Mouse (Mus musculus) ES-Bruce4 (cell line): ENCODE measurements at regions not wholly inside any gene's neighbourhood (a gene's known extent, or its start where the extent isn't known, plus 50 kb on each side); places are given as distances from the start of the nearest gene placed in this dataset.

Experiments used
- H3K27ac ChIP-seq: 2 replicates; pipeline ENCODE4 v1.5.1; 2012; ENCODE audit warnings: low read length, inconsistent platforms; ENCODE audit not compliant: insufficient read depth
- H3K27me3 ChIP-seq: 2 replicates; pipeline ENCODE4 v1.6.1; 2012; ENCODE audit warnings: mild to moderate bottlenecking, low read length, inconsistent platforms; ENCODE audit not compliant: control insufficient read depth, poor library complexity, insufficient read depth, severe bottlenecking
- H3K36me3 ChIP-seq: 2 replicates; pipeline ENCODE4 v1.6.1; 2012; ENCODE audit warnings: inconsistent platforms, mild to moderate bottlenecking, low read length, moderate library complexity; ENCODE audit not compliant: control insufficient read depth, poor library complexity, insufficient read depth, severe bottlenecking
- H3K4me1 ChIP-seq: one replicate; pipeline ENCODE4 v1.8.1; 2011; ENCODE audit warnings: low read length; ENCODE audit not compliant: control insufficient read depth, insufficient read depth
- H3K4me3 ChIP-seq: 2 replicates; pipeline ENCODE4 v1.5.1; 2011; ENCODE audit warnings: low read depth, mild to moderate bottlenecking, low read length
- H3K9ac ChIP-seq: 2 replicates; pipeline ENCODE4 v1.6.1; 2012; ENCODE audit warnings: low read depth, mild to moderate bottlenecking, inconsistent platforms; ENCODE audit not compliant: poor library complexity, severe bottlenecking
- H3K9me3 ChIP-seq: replicated peaks from 2 replicates; pipeline ENCODE4 v1.6.1; 2012; ENCODE audit warnings: mild to moderate bottlenecking, low read length, inconsistent platforms; ENCODE audit not compliant: control insufficient read depth, poor library complexity, insufficient read depth, severe bottlenecking
- CTCF ChIP-seq: IDR thresholded peaks from one replicate; pipeline ENCODE4 v1.8.1; 2011; ENCODE audit warnings: low read depth, low read length
- EP300 ChIP-seq: IDR thresholded peaks from 2 replicates; pipeline ENCODE4 v1.6.1; 2011; ENCODE audit warnings: low read depth, low read length; ENCODE audit not compliant: insufficient read depth
- POLR2A ChIP-seq: IDR thresholded peaks from one replicate; pipeline ENCODE4 v1.8.1; 2011; ENCODE audit warnings: low read length; ENCODE audit not compliant: insufficient read depth

GRCm38 (mm10) chr9:85379135-85379534 is 52.0 kb upstream of the Tent5a start:
- Histone ChIP-seq H3K36me3 (no peaks in the 10 kb centered on the region), H3K4me3 (no peak overlapping the region), H3K27ac (no peak overlapping the region), H3K9ac (no peak overlapping the region), H3K4me1 (no peaks in the 10 kb centered on the region), H3K27me3 (no peaks in the 10 kb centered on the region; the same call in 1 of the 2 replicates), H3K9me3 (no peaks in the 10 kb centered on the region)
- TF ChIP-seq CTCF (no peak), EP300 (no peak), POLR2A (no peak)
